Mouse (Mus musculus): ENCODE measurements around the gene Rab21. TPM values are rescaled to one million over a fixed set of nuclear protein-coding genes. Genes with fewer than 3 reads are reported as not detected.

The Rab21 gene
- polyA plus RNA-seq, 1 experiment from 2014 or later, result 6.0 TPM

- Histone ChIP-seq H3K27ac (ENCODE audit: low read length) (no peak overlapping the region), H3K9ac (ENCODE audit: low read length) (no peak overlapping the region), H3K9me3 (replicated peaks; ENCODE audit: control insufficient read depth, low read length) (no peaks in the 10 kb centered on the region), H3K36me3 (ENCODE audit: control insufficient read depth, insufficient read depth) (peaks cover 8% of the 10 kb centered on the region; the same call in 1 of the 2 replicates), H3K27me3 (ENCODE audit: control insufficient read depth, insufficient read depth, low read length) (no peaks in the 10 kb centered on the region), H3K4me2 (ENCODE audit: low read depth, low read length) (no peak overlapping the region), H3K4me1 (ENCODE audit: control insufficient read depth, insufficient read depth, low read length) (no peaks in the 10 kb centered on the region), H3K4me3 (ENCODE audit: low read length) (no peak overlapping the region)
- no peak for ATAC-seq (replicated peaks; ENCODE audit: extremely low read depth, insufficient read depth, low FRiP score)
- WGBS, result 58% methylated on average over 6 of the region's 6 CpGs
Measured at GRCm38 (mm10) chr10:115354553-115354952, 39.2 kb upstream of the Rab21 start.

- no peak overlapping the region for H3K9ac ChIP-seq (ENCODE audit: low read length)
- H3K9me3 ChIP-seq (replicated peaks; ENCODE audit: control insufficient read depth, low read length), result no peaks in the 10 kb centered on the region
- no peaks in the 10 kb centered on the region for H3K27me3 ChIP-seq (ENCODE audit: control insufficient read depth, insufficient read depth, low read length)
- H3K27ac ChIP-seq (ENCODE audit: low read length), result no peak overlapping the region
- H3K4me1 ChIP-seq (ENCODE audit: control insufficient read depth, insufficient read depth, low read length), result no peaks in the 10 kb centered on the region
- 67% methylated on average over 2 of the region's 2 CpGs for WGBS
- H3K36me3 ChIP-seq (ENCODE audit: control insufficient read depth, insufficient read depth), result peaks cover 7% of the 10 kb centered on the region
- ATAC-seq (replicated peaks; ENCODE audit: extremely low read depth, insufficient read depth, low FRiP score), result no peak
- H3K4me3 ChIP-seq (ENCODE audit: low read length), result no peak overlapping the region
- H3K4me2 ChIP-seq (ENCODE audit: low read depth, low read length), result no peak overlapping the region
Measured at GRCm38 (mm10) chr10:115350810-115351397, 35.5 kb upstream of the Rab21 start.

- WGBS, result 85% methylated on average over 7 of the region's 7 CpGs
- Histone ChIP-seq H3K27me3 (ENCODE audit: control insufficient read depth, insufficient read depth, low read length) (no peaks in the 10 kb centered on the region), H3K36me3 (ENCODE audit: control insufficient read depth, insufficient read depth) (peaks cover 9% of the 10 kb centered on the region), H3K4me2 (ENCODE audit: low read depth, low read length) (no peak overlapping the region), H3K9ac (ENCODE audit: low read length) (no peak overlapping the region), H3K27ac (ENCODE audit: low read length) (no peak overlapping the region), H3K9me3 (replicated peaks; ENCODE audit: control insufficient read depth, low read length) (0 out of 2 replicates have a peak, but pooled peaks cover 2% of the 10 kb centered on the region), H3K4me3 (ENCODE audit: low read length) (no peak overlapping the region), H3K4me1 (ENCODE audit: control insufficient read depth, insufficient read depth, low read length) (no peaks in the 10 kb centered on the region)
- no peak for ATAC-seq (replicated peaks; ENCODE audit: extremely low read depth, insufficient read depth, low FRiP score)
Measured at GRCm38 (mm10) chr10:115349509-115349908, 34.1 kb upstream of the Rab21 start.

- H3K9me3 ChIP-seq (replicated peaks; ENCODE audit: control insufficient read depth, low read length), result 0 out of 2 replicates have a peak, but pooled peaks cover 2% of the 10 kb centered on the region
- no peak overlapping the region for H3K4me2 ChIP-seq (ENCODE audit: low read depth, low read length)
- H3K4me3 ChIP-seq (ENCODE audit: low read length), result no peak overlapping the region
- no peak overlapping the region for H3K27ac ChIP-seq (ENCODE audit: low read length)
- H3K36me3 ChIP-seq (ENCODE audit: control insufficient read depth, insufficient read depth), result peaks cover 9% of the 10 kb centered on the region
- no peaks in the 10 kb centered on the region for H3K4me1 ChIP-seq (ENCODE audit: control insufficient read depth, insufficient read depth, low read length)
- H3K9ac ChIP-seq (ENCODE audit: low read length), result no peak overlapping the region
- H3K27me3 ChIP-seq (ENCODE audit: control insufficient read depth, insufficient read depth, low read length), result no peaks in the 10 kb centered on the region
- no peak for ATAC-seq (replicated peaks; ENCODE audit: extremely low read depth, insufficient read depth, low FRiP score)
- WGBS, result 76% methylated on average over 10 of the region's 10 CpGs
Measured at GRCm38 (mm10) chr10:115349029-115349428, 33.6 kb upstream of the Rab21 start.

GRCm38 (mm10) chr10:115348131-115348530 lies 32.7 kb upstream of the Rab21 start:
- 69% methylated on average over 6 of the region's 6 CpGs for WGBS
- no peak overlapping the region for H3K9ac ChIP-seq (ENCODE audit: low read length)
- ATAC-seq (replicated peaks; ENCODE audit: extremely low read depth, insufficient read depth, low FRiP score), result no peak
- H3K4me2 ChIP-seq (ENCODE audit: low read depth, low read length), result no peak overlapping the region
- no peaks in the 10 kb centered on the region for H3K27me3 ChIP-seq (ENCODE audit: control insufficient read depth, insufficient read depth, low read length)
- H3K4me1 ChIP-seq (ENCODE audit: control insufficient read depth, insufficient read depth, low read length), result no peaks in the 10 kb centered on the region
- no peak overlapping the region for H3K4me3 ChIP-seq (ENCODE audit: low read length)
- H3K36me3 ChIP-seq (ENCODE audit: control insufficient read depth, insufficient read depth), result peaks cover 9% of the 10 kb centered on the region
- 0 out of 2 replicates have a peak, but pooled peaks cover 2% of the 10 kb centered on the region for H3K9me3 ChIP-seq (replicated peaks; ENCODE audit: control insufficient read depth, low read length)
- no peak overlapping the region for H3K27ac ChIP-seq (ENCODE audit: low read length)

- no peak for ATAC-seq (replicated peaks; ENCODE audit: extremely low read depth, insufficient read depth, low FRiP score)
- Histone ChIP-seq H3K36me3 (ENCODE audit: control insufficient read depth, insufficient read depth) (peaks cover 16% of the 10 kb centered on the region), H3K4me2 (ENCODE audit: low read depth, low read length) (no peak overlapping the region), H3K9ac (ENCODE audit: low read length) (no peak overlapping the region), H3K27me3 (ENCODE audit: control insufficient read depth, insufficient read depth, low read length) (no peaks in the 10 kb centered on the region), H3K4me1 (ENCODE audit: control insufficient read depth, insufficient read depth, low read length) (no peaks in the 10 kb centered on the region), H3K4me3 (ENCODE audit: low read length) (no peak overlapping the region), H3K27ac (ENCODE audit: low read length) (no peak overlapping the region), H3K9me3 (replicated peaks; ENCODE audit: control insufficient read depth, low read length) (0 out of 2 replicates have a peak, but pooled peaks cover 2% of the 10 kb centered on the region)
Measured at GRCm38 (mm10) chr10:115346444-115346843, 31.1 kb upstream of the Rab21 start.

GRCm38 (mm10) chr10:115342771-115343425 lies 27.5 kb upstream of the Rab21 start:
- Histone ChIP-seq H3K27me3 (ENCODE audit: control insufficient read depth, insufficient read depth, low read length) (no peaks in the 10 kb centered on the region), H3K4me3 (ENCODE audit: low read length) (no peak overlapping the region), H3K4me2 (ENCODE audit: low read depth, low read length) (no peak overlapping the region), H3K27ac (ENCODE audit: low read length) (no peak overlapping the region), H3K9me3 (replicated peaks; ENCODE audit: control insufficient read depth, low read length) (0 out of 2 replicates have a peak, but pooled peaks cover 2% of the 10 kb centered on the region), H3K36me3 (ENCODE audit: control insufficient read depth, insufficient read depth) (peaks cover 16% of the 10 kb centered on the region), H3K9ac (ENCODE audit: low read length) (no peak overlapping the region), H3K4me1 (ENCODE audit: control insufficient read depth, insufficient read depth, low read length) (no peaks in the 10 kb centered on the region)
- no peak for ATAC-seq (replicated peaks; ENCODE audit: extremely low read depth, insufficient read depth, low FRiP score)
- WGBS, result 86% methylated on average over 4 of the region's 4 CpGs

GRCm38 (mm10) chr10:115339820-115340328 lies 24.5 kb upstream of the Rab21 start:
- Histone ChIP-seq H3K4me2 (ENCODE audit: low read depth, low read length) (no peak overlapping the region), H3K36me3 (ENCODE audit: control insufficient read depth, insufficient read depth) (peaks cover 6% of the 10 kb centered on the region), H3K27ac (ENCODE audit: low read length) (no peak overlapping the region), H3K4me3 (ENCODE audit: low read length) (no peak overlapping the region), H3K9ac (ENCODE audit: low read length) (no peak overlapping the region), H3K4me1 (ENCODE audit: control insufficient read depth, insufficient read depth, low read length) (no peaks in the 10 kb centered on the region), H3K27me3 (ENCODE audit: control insufficient read depth, insufficient read depth, low read length) (no peaks in the 10 kb centered on the region), H3K9me3 (replicated peaks; ENCODE audit: control insufficient read depth, low read length) (no peaks in the 10 kb centered on the region)
- no peak for ATAC-seq (replicated peaks; ENCODE audit: extremely low read depth, insufficient read depth, low FRiP score)
- WGBS, result 83% methylated on average over 7 of the region's 7 CpGs

- no peak overlapping the region for H3K9ac ChIP-seq (ENCODE audit: low read length)
- H3K27me3 ChIP-seq (ENCODE audit: control insufficient read depth, insufficient read depth, low read length), result no peaks in the 10 kb centered on the region
- no peak overlapping the region for H3K4me2 ChIP-seq (ENCODE audit: low read depth, low read length)
- no peak for ATAC-seq (replicated peaks; ENCODE audit: extremely low read depth, insufficient read depth, low FRiP score)
- no peak overlapping the region for H3K4me3 ChIP-seq (ENCODE audit: low read length)
- WGBS, result 79% methylated on average over 4 of the region's 4 CpGs
- no peaks in the 10 kb centered on the region for H3K9me3 ChIP-seq (replicated peaks; ENCODE audit: control insufficient read depth, low read length)
- no peak overlapping the region for H3K27ac ChIP-seq (ENCODE audit: low read length)
- no peaks in the 10 kb centered on the region; the same call in 1 of the 2 replicates for H3K36me3 ChIP-seq (ENCODE audit: control insufficient read depth, insufficient read depth)
- H3K4me1 ChIP-seq (ENCODE audit: control insufficient read depth, insufficient read depth, low read length), result 0 out of 2 replicates have a peak, but pooled peaks cover 3% of the 10 kb centered on the region
Measured at GRCm38 (mm10) chr10:115336901-115337300, 21.5 kb upstream of the Rab21 start.

All from heart, embryonic 16.5 days (tissue).